Comparison of ENCODE assay signal across 8 mouse cellular contexts in genomic region chr12:3791732-3792131, GRCm38 (mm10). TPM values are rescaled to one million over a fixed set of nuclear protein-coding genes. Genes with fewer than 3 reads are reported as not detected.
DNase-seq lines count a peak whose midpoint lies in the region; ATAC-seq lines count a peak whose summit lies in the region.

No protein-coding gene starts in this region.

- H3K4me1 ChIP-seq in embryonic facial prominence, embryonic 12.5 days: peaks cover 32% of the 10 kb centered on the region
- peaks cover 43% of the 10 kb centered on the region for H3K4me1 ChIP-seq in limb, embryonic 10.5 days
- peaks cover 29% of the 10 kb centered on the region for H3K4me1 ChIP-seq in midbrain, embryonic 12.5 days

- no peak overlapping the region for H3K27ac ChIP-seq in embryonic facial prominence, embryonic 12.5 days
- H3K27ac ChIP-seq in limb, embryonic 10.5 days: peak overlapping the region; percentile 80
- H3K27ac ChIP-seq in midbrain, embryonic 12.5 days (replicated peaks): no peak overlapping the region

- no peaks in the 10 kb centered on the region for H3K36me3 ChIP-seq in embryonic facial prominence, embryonic 12.5 days
- H3K36me3 ChIP-seq in limb, embryonic 10.5 days: no peaks in the 10 kb centered on the region
- no peaks in the 10 kb centered on the region for H3K36me3 ChIP-seq in midbrain, embryonic 12.5 days

- peak overlapping the region; percentile 32 for H3K4me3 ChIP-seq in embryonic facial prominence, embryonic 12.5 days
- peak overlapping the region; percentile 47 for H3K4me3 ChIP-seq in limb, embryonic 10.5 days
- H3K4me3 ChIP-seq in midbrain, embryonic 12.5 days: peak overlapping the region; percentile 29

- peak overlapping the region; percentile 44; the same call in 1 of the 2 replicates for H3K9ac ChIP-seq in embryonic facial prominence, embryonic 12.5 days
- H3K9ac ChIP-seq in midbrain, embryonic 12.5 days (replicated peaks): no peak overlapping the region; the same call in 1 of the 2 replicates

- WGBS in embryonic facial prominence, embryonic 12.5 days: 1% methylated on average over 22 of the region's 22 CpGs
- under 1% methylated on average over 22 of the region's 22 CpGs for WGBS in limb, embryonic 10.5 days
- under 1% methylated on average over 22 of the region's 22 CpGs for WGBS in midbrain, embryonic 12.5 days

- ATAC-seq in embryonic facial prominence, embryonic 12.5 days (ENCODE audit: insufficient number of reproducible peaks, insufficient read depth, low FRiP score, low TSS enrichment): peak; percentile 71
- peak; percentile 90 for ATAC-seq in midbrain, embryonic 12.5 days (ENCODE audit: low FRiP score, low read depth)

- peak overlapping the region; percentile 56 for H3K4me2 ChIP-seq in embryonic facial prominence, embryonic 12.5 days (replicated peaks)
- H3K4me2 ChIP-seq in midbrain, embryonic 12.5 days (replicated peaks): peak overlapping the region; percentile 54

- DNase-seq in 3134 (ENCODE audit: extremely low read depth, insufficient read length, low spot score): peak; percentile 80
- DNase-seq in adrenal gland, postnatal 36 days: peak; percentile 95 to 97
- peak; percentile 99 for DNase-seq in heart, adult 11 months
- peak; percentile 93 for DNase-seq in kidney, adult 18-20 months
- DNase-seq in limb, embryonic 10.5 days (ENCODE audit: low spot score): peak; percentile 96
- DNase-seq in skeletal muscle tissue, adult 2 months (ENCODE audit: low read depth, low spot score): peak; percentile 94

- no peaks in the 10 kb centered on the region for H3K27me3 ChIP-seq in embryonic facial prominence, embryonic 12.5 days
- peaks cover 5% of the 10 kb centered on the region; the same call in 1 of the 2 replicates for H3K27me3 ChIP-seq in limb, embryonic 10.5 days (ENCODE audit: low read depth, poor library complexity, severe bottlenecking)
- peaks cover 16% of the 10 kb centered on the region for H3K27me3 ChIP-seq in midbrain, embryonic 12.5 days

- no peaks in the 10 kb centered on the region for H3K9me3 ChIP-seq in embryonic facial prominence, embryonic 12.5 days
- no peaks in the 10 kb centered on the region for H3K9me3 ChIP-seq in limb, embryonic 10.5 days (replicated peaks)
- no peaks in the 10 kb centered on the region for H3K9me3 ChIP-seq in midbrain, embryonic 12.5 days

RNA-seq across cellular contexts. Expression of gene Dnmt3a, which starts 14.1 kb away (rescaled TPM):
- total RNA-seq in adrenal gland, postnatal 36 days (2021): 10 to 100 TPM; 51.6 to 52.4 TPM
- polyA plus RNA-seq in embryonic facial prominence, embryonic 12.5 days (2016; fragmentation: Nextera tagmentation; extraction: Ambion mirVana): 220 and 229 TPM in 2 replicates
- polyA plus RNA-seq in limb, embryonic 10.5 days (2016; fragmentation: Nextera tagmentation; extraction: Ambion mirVana): 221 and 298 TPM in 2 replicates
- polyA plus RNA-seq in midbrain, embryonic 12.5 days (2016; fragmentation: Nextera tagmentation; extraction: Ambion mirVana): 137 and 143 TPM in 2 replicates
